Mouse (Mus musculus): Measurements from ENCODE around the gene Ssbp3.

DNA sequence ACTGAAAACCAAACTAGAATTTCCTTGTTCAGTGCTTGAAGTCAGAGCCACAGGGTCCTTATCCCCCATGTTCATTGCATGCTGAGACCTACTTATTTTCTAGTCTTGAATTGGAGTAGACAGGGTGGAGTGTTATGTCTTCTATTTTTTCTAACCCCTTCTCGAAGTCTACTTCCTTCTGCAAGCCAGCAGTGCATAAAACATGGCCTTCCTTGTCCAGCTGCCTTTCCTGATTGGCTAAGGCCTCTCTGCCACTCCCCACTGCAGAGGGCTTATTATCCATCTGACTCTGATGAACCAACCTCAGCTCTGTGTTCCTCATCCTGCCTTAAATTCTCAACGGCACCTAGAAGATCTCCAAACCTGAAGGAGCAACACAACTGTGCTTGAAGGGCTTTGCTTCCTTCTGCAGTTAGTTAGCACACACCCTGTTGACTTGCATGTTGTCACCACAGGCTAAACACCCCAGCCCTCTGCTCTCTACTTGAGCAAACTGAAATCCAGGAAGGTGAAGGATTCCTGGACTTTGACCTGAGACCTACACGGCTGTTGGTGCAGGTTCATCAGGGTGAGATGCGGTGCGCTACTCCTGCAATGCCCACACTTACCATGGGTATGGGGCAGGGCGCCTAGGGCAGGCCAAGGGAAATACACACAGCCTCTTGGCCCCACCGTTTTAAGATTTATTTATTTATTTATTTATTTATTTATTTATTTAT, 71.0 kb downstream of the Ssbp3 start:
- TF ChIP-seq CTCF (IDR thresholded peaks at IDR 0.05; ENCODE audit: borderline replicate concordance, insufficient read depth, low read length) (no peak), POLR2A (IDR thresholded peaks at IDR 0.05; ENCODE audit: low read depth, low read length) (no peak)
